Mouse (Mus musculus) liver, adult 2 months (tissue): ENCODE results near the gene Cgref1. TPM values are rescaled to one million over a fixed set of nuclear protein-coding genes. Genes with fewer than 3 reads are reported as not detected.

Experiments
- DNase-seq: peaks from one replicate; pipeline ENCODE4 v3.0.0-alpha.2; 2011; ENCODE audit warnings: low read depth, low spot score; ENCODE audit errors: extremely low read depth
- H3K27ac ChIP-seq: fragments of 200-500 bp; replicated peaks from 2 replicates; pipeline ENCODE4 v1.5.1; 2012; ENCODE audit warnings: low read depth, mild to moderate bottlenecking, control low read depth, inconsistent platforms, low read length; ENCODE audit not compliant: insufficient read depth
- H3K27me3 ChIP-seq: fragments of 200-500 bp; 2 replicates; pipeline ENCODE4 v1.6.1; 2012; ENCODE audit warnings: mild to moderate bottlenecking, moderate library complexity, low read length, inconsistent platforms; ENCODE audit not compliant: control insufficient read depth, insufficient read depth
- H3K36me3 ChIP-seq: fragments of 200-500 bp; 2 replicates; pipeline ENCODE4 v1.6.1; 2012; ENCODE audit warnings: low read length, inconsistent platforms; ENCODE audit not compliant: control insufficient read depth, insufficient read depth
- H3K4me1 ChIP-seq: fragments of 200-500 bp; 2 replicates; pipeline ENCODE4 v1.6.1; 2011; ENCODE audit warnings: low read length; ENCODE audit not compliant: control insufficient read depth, insufficient read depth
- H3K4me3 ChIP-seq: fragments of 200-500 bp; 2 replicates; pipeline ENCODE4 v1.5.1; 2011; ENCODE audit warnings: low read depth, mild to moderate bottlenecking, control low read depth, low read length, moderate library complexity; ENCODE audit not compliant: insufficient read depth
- H3K79me2 ChIP-seq: fragments of 200-500 bp; 2 replicates; pipeline ENCODE4 v1.6.1; 2012; ENCODE audit warnings: inconsistent platforms, mild to moderate bottlenecking, low read length, moderate library complexity; ENCODE audit not compliant: control insufficient read depth, insufficient read depth
- H3K9ac ChIP-seq: fragments of 200-500 bp; 2 replicates; pipeline ENCODE4 v1.6.1; 2012; ENCODE audit warnings: low read depth, mild to moderate bottlenecking, control low read depth, inconsistent platforms, low read length
- CTCF ChIP-seq: fragments of 200-500 bp; IDR thresholded peaks from 2 replicates; pipeline ENCODE4 v1.5.1; 2011; ENCODE audit warnings: low read depth, low read length, control low read depth
- POLR2A ChIP-seq: fragments of 200-500 bp; IDR thresholded peaks from 2 replicates; pipeline ENCODE4 v1.6.1; 2011; ENCODE audit warnings: low read length, control low read depth; ENCODE audit not compliant: insufficient read depth; ENCODE audit errors: extremely low read depth
- WGBS: fragments of 180-500 bp; shearing (Covaris S2); methylation state at CpG from one replicate; pipeline ENCODE4 v1.1.7; 2018; 5-methylcytosine and 5-hydroxymethylcytosine counted together
- polyA plus RNA-seq: library from polyadenylated mRNA; depleted of rRNA; stranded (reverse); fragments of >200 nt; gene quantifications from 2 replicates; pipeline ENCODE4 v1.2.3, GENCODE M21; 2012
- total RNA-seq: library from RNA; depleted of rRNA; stranded (reverse); fragments of >200 nt; gene quantifications from 2 replicates; pipeline ENCODE4 v1.2.3, GENCODE M21; 2014

Gene Cgref1
- total and polyA plus RNA-seq, 2 experiments, result 0.28 to 0.74 TPM

DNA sequence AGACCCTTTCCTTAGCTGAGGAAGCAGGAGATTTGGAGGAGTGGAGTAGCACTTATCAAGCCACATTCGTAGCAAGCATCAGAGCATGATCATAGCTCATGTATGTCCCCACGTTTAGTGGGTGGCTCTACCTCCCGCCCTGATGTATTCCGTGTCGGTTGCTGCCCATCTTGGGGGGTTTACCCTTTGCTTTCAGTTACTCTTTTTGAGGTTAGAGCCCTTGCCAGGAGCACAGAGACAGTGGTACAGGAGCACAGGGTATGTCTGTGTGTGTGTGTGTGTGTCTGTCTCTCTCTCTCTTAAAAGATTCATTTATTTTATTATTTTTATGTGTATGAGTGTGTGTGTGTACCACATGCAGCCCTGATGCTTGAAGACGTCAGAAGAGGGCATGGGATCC is 22.3 kb downstream of the Cgref1 start:
- H3K9ac ChIP-seq, result peak overlapping the region; percentile 85
- H3K27ac ChIP-seq, result peak overlapping the region; percentile 83
- DNase-seq, result no peak
- H3K4me3 ChIP-seq, result peak overlapping the region; percentile 65
- peaks cover 4% of the 10 kb centered on the region; the same call in 1 of the 2 replicates for H3K79me2 ChIP-seq
- 12% methylated on average over 6 of the region's 6 CpGs for WGBS
- H3K27me3 ChIP-seq, result no peaks in the 10 kb centered on the region
- TF ChIP-seq POLR2A, result no peak
- TF ChIP-seq CTCF, result no peak
- peaks cover 43% of the 10 kb centered on the region for H3K4me1 ChIP-seq
- H3K36me3 ChIP-seq, result peaks cover 9% of the 10 kb centered on the region; the same call in 1 of the 2 replicates

DNA sequence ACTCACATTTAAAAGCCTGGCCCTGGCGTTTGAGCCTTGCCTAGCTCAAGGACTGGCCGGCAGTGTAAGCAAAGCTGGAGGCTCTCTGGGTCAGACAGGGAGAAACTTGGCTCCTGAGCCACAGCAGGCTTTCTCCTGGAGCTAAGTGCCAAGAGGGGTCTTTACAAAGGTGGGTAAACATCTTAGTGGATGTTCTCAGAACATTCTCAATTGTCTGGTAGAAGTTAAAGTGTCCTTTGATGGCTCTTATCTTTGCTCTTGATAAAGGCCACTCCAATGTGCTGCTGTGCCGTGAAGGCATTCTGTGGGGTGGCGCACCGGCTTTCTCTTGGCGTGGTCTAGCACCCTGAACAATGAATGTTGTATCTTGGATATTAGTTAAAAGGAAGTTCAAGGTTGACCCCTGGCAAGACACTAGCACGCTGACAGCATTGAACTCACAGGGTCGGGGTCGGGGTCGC is 22.8 kb downstream of the Cgref1 start:
- Histone ChIP-seq H3K4me3 (peak overlapping the region; percentile 65), H3K4me1 (peaks cover 42% of the 10 kb centered on the region), H3K27me3 (no peaks in the 10 kb centered on the region), H3K36me3 (peaks cover 8% of the 10 kb centered on the region; the same call in 1 of the 2 replicates), H3K9ac (peak overlapping the region; percentile 85), H3K79me2 (peaks cover 4% of the 10 kb centered on the region; the same call in 1 of the 2 replicates), H3K27ac (peak overlapping the region; percentile 83)
- 6% methylated on average over 10 of the region's 10 CpGs for WGBS
- TF ChIP-seq POLR2A (no peak), CTCF (no peak)
- peak; percentile 56 for DNase-seq

DNA sequence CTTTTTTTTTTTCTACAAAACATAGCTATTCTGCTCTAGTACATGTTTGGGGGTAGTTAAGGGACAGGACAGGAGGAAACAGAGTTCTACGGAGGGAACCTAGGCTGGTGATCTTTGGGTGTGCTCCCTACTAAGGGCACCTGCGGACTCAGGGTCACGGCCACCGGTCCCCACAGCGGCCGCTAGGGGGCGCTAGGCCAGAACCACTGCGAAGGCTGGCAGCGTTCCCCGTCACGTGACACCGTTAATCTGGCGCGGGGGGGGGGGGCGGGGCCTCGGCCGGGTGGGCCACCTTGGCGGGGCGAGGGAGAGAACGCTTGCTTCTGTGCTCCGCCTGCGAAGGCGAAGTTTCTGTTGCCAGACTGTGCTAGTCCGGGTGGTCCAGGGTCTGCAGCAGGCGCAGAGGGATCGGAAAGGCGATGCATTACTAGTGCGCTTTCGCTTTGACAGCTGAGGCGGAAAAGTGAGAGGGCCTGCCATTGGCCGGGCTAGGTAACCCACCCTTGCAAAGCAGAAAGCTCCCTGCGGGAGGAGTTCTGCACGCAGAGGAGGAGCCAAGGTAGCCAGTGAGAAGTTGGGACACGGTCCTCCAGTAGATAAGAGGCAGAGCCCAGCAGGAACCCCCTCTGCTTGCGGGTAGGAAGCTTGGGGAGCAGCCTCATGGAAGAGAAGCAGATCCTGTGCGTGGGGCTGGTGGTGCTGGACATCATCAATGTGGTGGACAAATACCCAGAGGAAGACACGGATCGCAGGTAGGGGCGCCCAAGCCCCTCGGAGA is 23.9 kb downstream of the Cgref1 start, which contains the start of gene Khk:
Gene Khk (plus strand): TSS at position 176 of the 778 bp plus-strand sequence.
- peak within 1 kb of the TSS; percentile 85 for H3K9ac ChIP-seq
- H3K27me3 ChIP-seq, result no peaks in the 10 kb centered on the region
- 1% methylated on average over 39 of the region's 40 CpGs for WGBS
- peaks cover 31% of the 10 kb centered on the region for H3K4me1 ChIP-seq
- peak within 1 kb of the TSS; percentile 65 for H3K4me3 ChIP-seq
- H3K27ac ChIP-seq, result peak within 1 kb of the TSS; percentile 83
- TF ChIP-seq CTCF (peak; percentile 88), POLR2A (peak; percentile 97)
- H3K36me3 ChIP-seq, result no peaks in the 10 kb centered on the region
- peaks cover under 1% of the 10 kb centered on the region; the same call in 1 of the 2 replicates for H3K79me2 ChIP-seq
- peak; percentile 92 for DNase-seq

DNA sequence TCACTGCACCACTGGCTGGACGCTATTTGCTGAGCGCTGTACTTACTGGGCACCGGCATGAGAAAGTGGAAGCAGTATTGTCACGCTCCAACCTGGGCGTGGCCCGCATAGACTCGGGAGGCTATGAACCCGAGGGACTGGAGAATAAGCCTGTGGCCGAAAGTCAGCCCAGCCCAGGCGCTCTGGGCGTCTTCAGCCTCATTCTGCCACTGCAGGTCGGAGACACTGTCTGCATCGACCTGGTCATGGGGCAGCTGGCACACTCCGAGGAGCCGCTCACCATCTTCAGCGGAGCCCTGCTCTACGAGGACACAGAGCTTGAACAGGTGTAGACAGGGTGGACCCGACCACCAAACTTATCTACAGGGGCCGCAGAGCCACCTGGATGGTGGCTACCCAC is 24.8 kb downstream of the Cgref1 start:
- TF ChIP-seq CTCF (no peak), POLR2A (no peak)
- peak overlapping the region; percentile 68 for H3K27ac ChIP-seq
- no peaks in the 10 kb centered on the region for H3K36me3 ChIP-seq
- peak overlapping the region; percentile 42; the same call in 1 of the 2 replicates for H3K4me3 ChIP-seq
- peaks cover 25% of the 10 kb centered on the region for H3K4me1 ChIP-seq
- no peaks in the 10 kb centered on the region; the same call in 1 of the 2 replicates for H3K79me2 ChIP-seq
- peak overlapping the region; percentile 47 for H3K9ac ChIP-seq
- 34% methylated on average over 19 of the region's 19 CpGs for whole genome bisulfite sequencing
- no peaks in the 10 kb centered on the region for H3K27me3 ChIP-seq
- peak; percentile 70 for DNase-seq

DNA sequence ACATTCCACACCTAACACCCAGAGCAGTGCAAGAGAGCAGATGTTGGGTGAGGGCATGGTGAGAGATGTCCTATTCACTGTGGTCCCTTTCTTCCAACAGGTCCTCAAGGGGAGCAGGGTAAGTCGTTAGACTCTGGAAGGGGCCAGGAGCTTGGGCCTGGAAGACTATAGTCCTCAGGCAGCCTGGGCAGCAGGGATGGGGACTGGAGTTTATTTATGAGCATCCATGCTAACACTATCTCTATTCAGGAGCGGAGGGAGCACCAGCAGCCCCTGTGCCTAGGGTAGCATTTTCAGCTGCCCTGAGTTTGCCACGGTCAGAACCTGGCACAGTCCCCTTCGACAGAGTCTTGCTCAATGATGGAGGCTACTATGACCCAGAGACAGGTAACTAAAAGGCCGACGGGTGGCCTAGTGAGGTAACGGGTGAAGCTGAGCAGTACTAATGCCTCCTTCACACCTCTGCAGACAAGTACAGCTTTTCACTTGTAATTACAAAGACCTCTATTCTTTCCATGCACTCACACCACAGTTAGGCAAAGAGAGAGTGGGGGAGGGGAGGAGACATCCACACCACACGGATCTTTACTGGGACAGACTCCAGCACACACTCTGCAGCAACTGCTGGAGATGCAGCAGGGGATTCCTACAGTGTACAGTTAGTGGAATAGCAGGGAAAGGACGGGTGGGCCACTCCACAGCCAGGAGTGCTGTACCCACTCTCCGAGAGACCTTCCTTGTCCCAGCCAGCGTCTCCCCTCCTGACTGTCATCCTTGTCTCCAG is 25.4 kb downstream of the Cgref1 start:
- H3K4me1 ChIP-seq, result peaks cover 26% of the 10 kb centered on the region
- WGBS, result 43% methylated on average over 11 of the region's 11 CpGs
- H3K27ac ChIP-seq, result peak overlapping the region; percentile 68
- no peaks in the 10 kb centered on the region for H3K27me3 ChIP-seq
- TF ChIP-seq POLR2A (no peak), CTCF (no peak)
- H3K4me3 ChIP-seq, result no peak overlapping the region
- H3K36me3 ChIP-seq, result no peaks in the 10 kb centered on the region
- H3K79me2 ChIP-seq, result no peaks in the 10 kb centered on the region; the same call in 1 of the 2 replicates
- H3K9ac ChIP-seq, result peak overlapping the region; percentile 47; the same call in 1 of the 2 replicates
- peak; percentile 70 for DNase-seq
